Mouse (Mus musculus) stomach, postnatal 0 days (tissue): ENCODE measurements around the gene Trim2. TPM values are rescaled to one million over a fixed set of nuclear protein-coding genes. Genes with fewer than 3 reads are reported as not detected.
A peak's percentile ranks its signal among the peaks of the same experiment; 100 is the strongest.

ENCODE experiments used
- ATAC-seq: fragments of 200-750 bp; cut with Nextera tagmentation; 2 replicates; pipeline ENCODE4 v1.8.0; 2017; ENCODE audit not compliant: low FRiP score, low TSS enrichment
- DNase-seq: peaks from one replicate; pipeline ENCODE4 v3.0.0-alpha.2; 2016; ENCODE audit warnings: low spot score
- H3K27ac ChIP-seq: fragments of 300-500 bp; sonication (generic); replicated peaks from 2 replicates; pipeline ENCODE4 v1.5.1; 2014; ENCODE audit warnings: mild to moderate bottlenecking, control low read depth
- H3K27me3 ChIP-seq: fragments of 300-500 bp; sonication (generic); 2 replicates; pipeline ENCODE4 v1.6.1; 2014; ENCODE audit warnings: low read length; ENCODE audit not compliant: control insufficient read depth, insufficient read depth
- H3K36me3 ChIP-seq: fragments of 300-500 bp; sonication (generic); 2 replicates; pipeline ENCODE4 v1.6.1; 2014; ENCODE audit warnings: low read length, mixed read lengths; ENCODE audit not compliant: control insufficient read depth, insufficient read depth
- H3K4me1 ChIP-seq: fragments of 300-500 bp; sonication (generic); replicated peaks from 2 replicates; pipeline ENCODE4 v1.6.1; 2014; ENCODE audit warnings: antibody characterized with exemption; ENCODE audit not compliant: control insufficient read depth, insufficient read depth
- H3K4me2 ChIP-seq: fragments of 300-500 bp; sonication (generic); replicated peaks from 2 replicates; pipeline ENCODE4 v1.6.1; 2014; ENCODE audit warnings: low read depth, mild to moderate bottlenecking, control low read depth, moderate library complexity
- H3K4me3 ChIP-seq: fragments of 300-500 bp; sonication (generic); 2 replicates; pipeline ENCODE4 v1.5.1; 2014; ENCODE audit warnings: low read depth, low read length, control low read depth
- H3K9ac ChIP-seq: fragments of 300-500 bp; sonication (generic); 2 replicates; pipeline ENCODE4 v1.6.1; 2014; ENCODE audit warnings: mild to moderate bottlenecking, low read length, control low read depth, mixed read lengths
- H3K9me3 ChIP-seq: fragments of 300-500 bp; sonication (generic); 2 replicates; pipeline ENCODE4 v1.6.1; 2016; ENCODE audit warnings: low read length; ENCODE audit not compliant: control insufficient read depth
- CTCF ChIP-seq: IDR thresholded peaks from 2 replicates; pipeline ENCODE4 v1.5.1; 2016; ENCODE audit warnings: antibody characterized with exemption, low read depth, mild to moderate bottlenecking, moderate library complexity
- EP300 ChIP-seq: optimal IDR thresholded peaks from 2 replicates; pipeline ENCODE3; 2016; ENCODE audit warnings: antibody characterized with exemption
- WGBS: fragments of 180-500 bp; shearing (Covaris S2); extraction: QIAGEN DNeasy Blood & Tissue Kit; methylation state at CpG from one replicate; pipeline ENCODE4 v1.1.7; 2014; 5-methylcytosine and 5-hydroxymethylcytosine counted together
- polyA plus RNA-seq: library from polyadenylated mRNA; unstranded; fragments of >200 nt; fragmentation: Nextera tagmentation; extraction: Ambion mirVana; gene quantifications from 2 replicates; pipeline ENCODE4 v1.2.1, GENCODE M21; 2015

The Trim2 gene
- polyA plus RNA-seq, 1 experiment from 2014 or later: 30.7 TPM

DNA sequence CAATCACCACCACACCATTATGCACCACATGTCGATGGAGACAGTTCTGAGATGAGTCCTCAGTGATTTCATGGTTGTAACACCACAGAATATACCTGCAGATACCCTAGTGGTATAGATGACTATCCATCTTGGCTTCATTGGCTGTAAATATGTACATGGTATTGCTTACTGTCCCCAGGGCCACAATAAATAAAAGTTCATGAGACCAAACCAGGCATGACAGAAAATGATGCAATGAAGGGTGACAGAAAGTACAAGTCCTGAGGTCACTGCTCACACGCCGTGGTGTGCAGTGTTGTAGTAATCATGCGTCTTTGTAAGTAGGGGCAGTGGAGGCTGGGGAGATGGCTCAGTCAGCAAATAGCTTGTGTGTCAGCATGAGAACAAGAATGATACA, 65.6 kb downstream of the Trim2 start:
- Histone ChIP-seq H3K9ac (no peak overlapping the region), H3K9me3 (no peaks in the 10 kb centered on the region), H3K27ac (no peak overlapping the region), H3K27me3 (no peaks in the 10 kb centered on the region), H3K4me2 (no peak overlapping the region), H3K36me3 (no peaks in the 10 kb centered on the region), H3K4me3 (no peak overlapping the region), H3K4me1 (no peaks in the 10 kb centered on the region)
- DNase-seq: no peak
- ATAC-seq: no peak
- WGBS: 96% methylated on average over 4 of the region's 4 CpGs
- no peak for TF ChIP-seq CTCF
- no peak for TF ChIP-seq EP300

DNA sequence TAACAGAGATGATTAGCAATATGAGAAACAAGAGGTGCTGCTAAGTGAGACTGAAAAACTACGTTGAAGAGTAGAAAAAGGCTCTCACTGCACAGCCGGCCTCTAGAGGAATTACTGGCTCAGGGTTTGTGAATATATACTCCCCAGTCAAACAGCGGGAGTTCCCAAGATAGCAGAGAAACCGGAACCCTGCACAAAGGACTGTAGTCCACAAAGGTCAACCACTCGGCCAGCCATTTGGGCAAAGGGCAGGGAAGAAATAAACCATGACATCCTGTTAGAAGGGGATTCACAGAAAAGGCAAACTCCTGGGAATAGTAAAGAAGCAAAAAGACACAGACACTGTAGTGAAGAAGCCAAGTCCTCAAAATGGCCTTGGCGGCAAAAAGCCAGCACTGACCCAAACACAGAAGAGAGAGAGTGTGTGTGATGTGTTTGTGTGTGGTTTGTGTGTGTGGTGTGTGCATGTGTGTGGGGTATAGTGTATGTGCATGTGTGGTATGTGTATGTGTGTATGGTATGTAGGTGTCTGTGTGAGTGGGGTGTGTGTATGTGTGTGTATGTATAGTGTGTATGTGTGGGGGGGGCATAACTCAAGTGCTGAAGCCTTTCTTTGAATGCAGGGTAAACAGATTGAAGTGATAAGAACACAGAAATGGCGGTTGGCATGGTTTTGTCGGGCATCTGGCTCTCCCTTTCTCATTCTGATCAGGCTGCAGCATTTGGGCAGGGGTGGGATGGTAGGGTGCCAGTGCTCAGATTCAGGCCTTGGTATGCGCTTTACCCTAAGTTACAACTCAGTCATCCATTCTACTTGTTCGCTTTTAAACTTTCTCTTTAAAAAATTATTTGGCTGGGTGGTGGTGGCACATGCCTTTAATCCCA, 71.0 kb downstream of the Trim2 start:
- no peaks in the 10 kb centered on the region for H3K27me3 ChIP-seq
- no peaks in the 10 kb centered on the region for H3K9me3 ChIP-seq
- H3K27ac ChIP-seq: peak overlapping the region; percentile 72
- no peak overlapping the region for H3K9ac ChIP-seq
- peak; percentile 41; the same call in 1 of the 2 replicates for ATAC-seq
- DNase-seq: peak; percentile 26
- H3K4me2 ChIP-seq: 0 out of 2 replicates have a peak overlapping the region, but pooled peaks have one; percentile 14
- peaks cover 2% of the 10 kb centered on the region; the same call in 1 of the 2 replicates for H3K4me1 ChIP-seq
- TF ChIP-seq EP300: no peak
- no peak for TF ChIP-seq CTCF
- H3K4me3 ChIP-seq: no peak overlapping the region
- H3K36me3 ChIP-seq: no peaks in the 10 kb centered on the region
- whole genome bisulfite sequencing: 43% methylated on average over 10 of the region's 10 CpGs

- peaks cover 2% of the 10 kb centered on the region; the same call in 1 of the 2 replicates for H3K4me1 ChIP-seq
- TF ChIP-seq EP300: no peak
- TF ChIP-seq CTCF: no peak
- no peaks in the 10 kb centered on the region for H3K9me3 ChIP-seq
- H3K4me2 ChIP-seq: no peak overlapping the region
- H3K36me3 ChIP-seq: no peaks in the 10 kb centered on the region
- 64% methylated on average over 4 of the region's 4 CpGs for WGBS
- no peaks in the 10 kb centered on the region for H3K27me3 ChIP-seq
- H3K9ac ChIP-seq: no peak overlapping the region
- ATAC-seq (peak; percentile 50; the same call in 1 of the 2 replicates), DNase-seq (peak; percentile 24)
- H3K4me3 ChIP-seq: no peak overlapping the region
- peak overlapping the region; percentile 72 for H3K27ac ChIP-seq
Observed at GRCm38 (mm10) chr3:84234562-84234961, 72.1 kb downstream of the Trim2 start.

- H3K27me3 ChIP-seq: no peaks in the 10 kb centered on the region
- peaks cover 2% of the 10 kb centered on the region; the same call in 1 of the 2 replicates for H3K4me1 ChIP-seq
- no peak overlapping the region for H3K4me2 ChIP-seq
- no peak for ATAC-seq
- H3K36me3 ChIP-seq: no peaks in the 10 kb centered on the region
- no peaks in the 10 kb centered on the region for H3K9me3 ChIP-seq
- H3K27ac ChIP-seq: no peak overlapping the region
- TF ChIP-seq EP300 (no peak), CTCF (no peak)
- H3K9ac ChIP-seq: no peak overlapping the region
- DNase-seq: no peak
- 83% methylated on average over 5 of the region's 5 CpGs for WGBS
- H3K4me3 ChIP-seq: no peak overlapping the region
Observed at GRCm38 (mm10) chr3:84233663-84234415, 72.8 kb downstream of the Trim2 start.

GRCm38 (mm10) chr3:84232312-84232711, 74.4 kb downstream of the Trim2 start:
- H3K4me2 ChIP-seq: no peak overlapping the region
- ATAC-seq (no peak), DNase-seq (no peak)
- H3K27ac ChIP-seq: no peak overlapping the region
- H3K27me3 ChIP-seq: no peaks in the 10 kb centered on the region
- H3K9ac ChIP-seq: no peak overlapping the region
- 61% methylated on average over 6 of the region's 6 CpGs for WGBS
- no peaks in the 10 kb centered on the region for H3K36me3 ChIP-seq
- peaks cover 2% of the 10 kb centered on the region; the same call in 1 of the 2 replicates for H3K4me1 ChIP-seq
- no peaks in the 10 kb centered on the region for H3K9me3 ChIP-seq
- H3K4me3 ChIP-seq: no peak overlapping the region
- no peak for TF ChIP-seq EP300
